In the genomic region with DNA sequence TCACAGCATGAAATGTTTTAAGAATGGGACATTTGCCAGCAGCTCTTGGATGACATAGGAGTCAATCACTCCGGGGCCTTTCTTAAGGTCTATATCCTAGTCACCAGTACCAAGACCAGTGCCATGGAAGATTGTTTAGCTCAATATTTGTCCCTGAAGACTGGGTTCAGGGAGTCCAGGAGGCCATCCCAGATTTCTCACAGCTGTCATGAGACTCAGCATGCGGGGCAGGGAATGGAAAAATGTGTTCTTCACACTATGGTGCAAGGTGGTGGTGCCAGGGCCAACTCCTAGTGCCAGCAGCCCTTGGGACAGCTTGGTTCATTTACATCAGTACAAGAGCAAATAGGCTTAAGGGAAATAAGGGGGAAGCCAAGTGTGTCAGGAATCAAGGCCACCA, we compare ENCODE assay signal across 22 mouse cellular contexts.
A peak's percentile ranks its signal among the peaks of the same experiment; 100 is the strongest.
DNase-seq lines count a peak whose midpoint lies in the region; ATAC-seq and TF ChIP-seq lines count a peak whose summit lies in the region.
"Had no signal": no experiment of that assay in that cellular context is flagged by ENCODE, and none has a peak within 500 bp of the region (broad histone marks: within the 10 kb centered on the region; RNA-seq: fewer than 3 reads in every experiment).

No protein-coding gene starts in this region.

- no peaks in the 10 kb centered on the region for H3K36me3 ChIP-seq in heart, embryonic 13.5 days
- no peaks in the 10 kb centered on the region for H3K36me3 ChIP-seq in forebrain, embryonic 11.5 days (ENCODE audit: control insufficient read depth, insufficient read depth, low read length)
- H3K36me3 ChIP-seq: embryonic facial prominence, embryonic 15.5 days; forebrain, embryonic 10.5 days; hindbrain, embryonic 10.5 days; hindbrain, embryonic 15.5 days had no signal

- intact Hi-C loops in gastrocnemius, adult 2 months (cut with DNase I) = loop anchor here (5.0 kb wide), 1 partner anchor 87 kb away; no protein-coding TSS in a partner anchor

- peaks cover 8% of the 10 kb centered on the region; the same call in 1 of the 2 replicates for H3K27me3 ChIP-seq in heart, embryonic 13.5 days (replicated peaks)
- H3K27me3 ChIP-seq in forebrain, embryonic 11.5 days (ENCODE audit: control insufficient read depth, insufficient read depth, low read length) = peaks cover 35% of the 10 kb centered on the region

- TF ChIP-seq CTCF in gastrocnemius, adult 2 months (IDR thresholded peaks at IDR 0.05) = no peak

- peaks cover 41% of the 10 kb centered on the region for H3K4me1 ChIP-seq in heart, embryonic 13.5 days
- H3K4me1 ChIP-seq in forebrain, embryonic 11.5 days (replicated peaks; ENCODE audit: control insufficient read depth, insufficient read depth, low read length) = 0 out of 2 replicates have a peak, but pooled peaks cover 4% of the 10 kb centered on the region
- H3K4me1 ChIP-seq: embryonic facial prominence, embryonic 15.5 days; hindbrain, embryonic 15.5 days had no signal

- DNase-seq in cerebellum, postnatal 4 days (ENCODE audit: low spot score in 2 of 2) = no peak
- no peak for DNase-seq in heart, adult 11 months
- peak; percentile 39 for DNase-seq in cerebellum, adult 9-10 months
- DNase-seq in cerebellum, postnatal 25 days = peak; percentile 51 to 65
- no peak for DNase-seq in gastrocnemius, adult 2 months
- DNase-seq in forebrain, embryonic 11.5 days (ENCODE audit: low spot score) = no peak
- DNase-seq: adrenal gland, postnatal 14 days; embryo, embryonic 11 days; gastrocnemius, postnatal 14 days; kidney, adult 8-10 months had no signal

- ATAC-seq in cerebellum, adult (ENCODE audit: insufficient number of reproducible peaks, low FRiP score, low TSS enrichment) = 0 out of 2 replicates have a peak, but pooled peaks have one; percentile 45
- ATAC-seq in heart, embryonic 13.5 days (ENCODE audit: extremely low read depth, insufficient number of reproducible peaks, low FRiP score, low TSS enrichment) = no peak
- no peak for ATAC-seq in forebrain, embryonic 11.5 days (replicated peaks; ENCODE audit: low FRiP score)
- ATAC-seq: forebrain, embryonic 16.5 days; inflammation-experienced regulatory T-cells, adult 6 months; intestine, postnatal 0 days had no signal

- H3K4me2 ChIP-seq in heart, embryonic 13.5 days = no peak overlapping the region
- H3K4me2 ChIP-seq in forebrain, embryonic 11.5 days (ENCODE audit: low read depth, low read length, severe bottlenecking) = no peak overlapping the region
- H3K4me2 ChIP-seq: embryonic facial prominence, embryonic 15.5 days; heart, embryonic 11.5 days; hindbrain, embryonic 15.5 days had no signal

- WGBS in heart, embryonic 13.5 days = 77% methylated on average over 2 of the region's 2 CpGs
- WGBS in forebrain, embryonic 11.5 days = 77% methylated on average over 2 of the region's 2 CpGs

- no peak overlapping the region for H3K9ac ChIP-seq in heart, embryonic 13.5 days
- no peak overlapping the region for H3K9ac ChIP-seq in forebrain, embryonic 11.5 days (ENCODE audit: low read length)
- H3K9ac ChIP-seq: embryonic facial prominence, embryonic 15.5 days; hindbrain, embryonic 15.5 days had no signal

- peak overlapping the region; percentile 76; the same call in 1 of the 2 replicates for H3K27ac ChIP-seq in heart, embryonic 13.5 days (replicated peaks)
- no peak overlapping the region for H3K27ac ChIP-seq in gastrocnemius, adult 2 months
- H3K27ac ChIP-seq in forebrain, embryonic 11.5 days (ENCODE audit: low read depth, low read length) = no peak overlapping the region
- H3K27ac ChIP-seq: embryonic facial prominence, embryonic 15.5 days; forebrain, embryonic 10.5 days; hindbrain, embryonic 10.5 days; hindbrain, embryonic 15.5 days; kidney, postnatal 0 days had no signal

- no peak overlapping the region for H3K4me3 ChIP-seq in heart, embryonic 13.5 days
- H3K4me3 ChIP-seq in gastrocnemius, adult 2 months = no peak overlapping the region
- no peak overlapping the region for H3K4me3 ChIP-seq in forebrain, embryonic 11.5 days (ENCODE audit: low read depth, low read length)
- H3K4me3 ChIP-seq: embryonic facial prominence, embryonic 15.5 days; erythroblast, embryonic 14.5 days; forebrain, embryonic 10.5 days; hindbrain, embryonic 10.5 days; hindbrain, embryonic 15.5 days had no signal

- no peaks in the 10 kb centered on the region for H3K9me3 ChIP-seq in heart, embryonic 13.5 days
- H3K9me3 ChIP-seq in forebrain, embryonic 11.5 days (ENCODE audit: control insufficient read depth, low read length) = no peaks in the 10 kb centered on the region
- H3K9me3 ChIP-seq: embryonic facial prominence, embryonic 15.5 days; forebrain, embryonic 10.5 days; hindbrain, embryonic 10.5 days; hindbrain, embryonic 15.5 days had no signal

Comparison
In these comparisons a context has a peak if more than half of its experiments do, and no peak if none do; other contexts are left out.
1. DNase-seq: peak in cerebellum, adult 9-10 months (single experiment) and cerebellum, postnatal 25 days (2 of 2); none in cerebellum, postnatal 4 days (0 of 2), heart, adult 11 months (single experiment), gastrocnemius, adult 2 months (single experiment) and forebrain, embryonic 11.5 days (single experiment).